Mouse (Mus musculus) midbrain, embryonic 15.5 days (tissue): Measurements from ENCODE around the gene Mblac2. TPM values are rescaled to one million over a fixed set of nuclear protein-coding genes. Genes with fewer than 3 reads are reported as not detected.
A peak's percentile ranks its signal among the peaks of the same experiment; 100 is the strongest.

ENCODE experiments used
- ATAC-seq: fragments of 200-750 bp; cut with Nextera tagmentation; replicated peaks from 2 replicates; pipeline ENCODE4 v1.8.0; 2017; ENCODE audit warnings: moderate TSS enrichment
- H3K27ac ChIP-seq: fragments of 300-500 bp; sonication (generic); 2 replicates; pipeline ENCODE4 v1.5.1; 2015; ENCODE audit warnings: mild to moderate bottlenecking, inconsistent platforms
- H3K27me3 ChIP-seq: fragments of 300-500 bp; sonication (generic); replicated peaks from 2 replicates; pipeline ENCODE4 v1.6.1; 2015; ENCODE audit warnings: inconsistent platforms
- H3K36me3 ChIP-seq: fragments of 300-500 bp; sonication (generic); replicated peaks from 2 replicates; pipeline ENCODE4 v1.6.1; 2015; ENCODE audit warnings: inconsistent platforms
- H3K4me1 ChIP-seq: fragments of 300-500 bp; sonication (generic); 2 replicates; pipeline ENCODE4 v1.6.1; 2015; ENCODE audit warnings: inconsistent platforms
- H3K4me2 ChIP-seq: fragments of 300-500 bp; sonication (generic); 2 replicates; pipeline ENCODE4 v1.6.1; 2015; ENCODE audit warnings: inconsistent platforms, mild to moderate bottlenecking, moderate library complexity
- H3K4me3 ChIP-seq: fragments of 300-500 bp; sonication (generic); 2 replicates; pipeline ENCODE4 v1.5.1; 2015; ENCODE audit warnings: mild to moderate bottlenecking, inconsistent platforms
- H3K9ac ChIP-seq: fragments of 300-500 bp; sonication (generic); 2 replicates; pipeline ENCODE4 v1.6.1; 2015; ENCODE audit warnings: mild to moderate bottlenecking, inconsistent platforms
- H3K9me3 ChIP-seq: fragments of 300-500 bp; sonication (generic); 2 replicates; pipeline ENCODE4 v1.6.1; 2016; ENCODE audit warnings: inconsistent platforms
- WGBS: fragments of 180-500 bp; shearing (Covaris S2); methylation state at CpG from one replicate; pipeline ENCODE4 v1.1.7; 2015; ENCODE audit warnings: mixed read lengths; 5-methylcytosine and 5-hydroxymethylcytosine counted together
- polyA plus RNA-seq: library from polyadenylated mRNA; unstranded; fragments of >200 nt; fragmentation: Nextera tagmentation; extraction: Ambion mirVana; gene quantifications from 2 replicates; pipeline ENCODE4 v1.2.1, GENCODE M21; 2015

Mblac2 gene
- polyA plus RNA-seq, 1 experiment from 2014 or later = 42.1 TPM

- no peak overlapping the region for H3K9ac ChIP-seq
- H3K4me1 ChIP-seq = no peaks in the 10 kb centered on the region
- H3K4me2 ChIP-seq = no peak overlapping the region
- no peak overlapping the region for H3K27ac ChIP-seq
- H3K4me3 ChIP-seq = no peak overlapping the region
- no peaks in the 10 kb centered on the region for H3K9me3 ChIP-seq
- no peaks in the 10 kb centered on the region for H3K36me3 ChIP-seq
- H3K27me3 ChIP-seq = no peaks in the 10 kb centered on the region
- WGBS = 49% methylated on average over 10 of the region's 10 CpGs
- no peak for ATAC-seq
Observed at GRCm38 (mm10) chr13:81743391-81744091, 32.4 kb downstream of the Mblac2 start.

GRCm38 (mm10) chr13:81744092-81744396 is 32.9 kb downstream of the Mblac2 start:
- no peak overlapping the region for H3K9ac ChIP-seq
- WGBS = 37% methylated on average over 2 of the region's 2 CpGs

DNA sequence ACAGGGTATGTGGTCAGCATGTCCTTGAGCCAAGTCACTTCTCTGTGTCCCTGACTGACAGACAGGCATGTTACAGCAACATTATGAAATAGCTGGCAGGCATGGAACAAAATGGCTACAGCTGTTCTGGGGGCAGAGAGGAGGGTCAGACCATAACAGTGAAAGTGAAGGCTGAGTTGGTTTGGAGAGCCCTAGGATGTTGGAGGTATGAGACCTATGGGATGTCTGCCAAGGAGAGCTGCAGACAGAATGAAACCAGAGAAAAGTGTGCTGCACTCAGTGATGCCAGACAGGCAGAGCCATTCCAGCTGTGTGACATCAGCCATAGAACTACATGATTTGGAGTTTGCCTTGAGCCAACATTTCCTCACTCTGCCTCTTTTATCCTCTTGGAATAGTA is 43.7 kb downstream of the Mblac2 start:
- H3K4me2 ChIP-seq = no peak overlapping the region
- no peak overlapping the region for H3K27ac ChIP-seq
- no peaks in the 10 kb centered on the region for H3K27me3 ChIP-seq
- H3K9ac ChIP-seq = no peak overlapping the region
- H3K9me3 ChIP-seq = no peaks in the 10 kb centered on the region
- no peak for ATAC-seq
- H3K4me3 ChIP-seq = no peak overlapping the region
- H3K36me3 ChIP-seq = no peaks in the 10 kb centered on the region
- no peaks in the 10 kb centered on the region for H3K4me1 ChIP-seq

More at GRCm38 (mm10) chr13:81744092-81744396, 32.9 kb downstream of the Mblac2 start:
- Histone ChIP-seq H3K4me1 (no peaks in the 10 kb centered on the region), H3K9me3 (no peaks in the 10 kb centered on the region), H3K36me3 (no peaks in the 10 kb centered on the region), H3K27me3 (no peaks in the 10 kb centered on the region), H3K4me3 (no peak overlapping the region), H3K4me2 (no peak overlapping the region), H3K27ac (no peak overlapping the region)
- no peak for ATAC-seq

DNA sequence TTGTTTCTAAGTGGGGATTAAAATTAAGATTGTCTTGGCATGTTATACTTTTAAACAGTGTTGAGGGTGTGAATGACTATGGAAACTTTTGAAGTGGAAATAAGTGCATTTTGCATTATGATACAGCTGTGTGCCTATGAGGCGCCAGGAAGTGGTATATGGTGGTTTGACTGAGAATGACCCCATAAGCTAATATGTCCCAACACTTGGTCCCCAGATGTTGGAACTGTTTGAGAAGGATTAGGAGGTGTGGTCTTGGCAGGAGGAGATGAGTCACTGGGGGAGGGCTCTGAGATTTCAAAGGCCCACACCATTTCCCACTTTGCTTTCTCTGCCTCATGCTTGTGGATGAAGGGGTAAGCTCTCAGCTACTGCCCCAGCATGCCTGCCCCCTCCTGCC is 44.2 kb downstream of the Mblac2 start:
- Histone ChIP-seq H3K4me3 (no peak overlapping the region), H3K36me3 (no peaks in the 10 kb centered on the region), H3K9me3 (no peaks in the 10 kb centered on the region), H3K27me3 (no peaks in the 10 kb centered on the region), H3K4me1 (no peaks in the 10 kb centered on the region), H3K4me2 (no peak overlapping the region), H3K27ac (no peak overlapping the region), H3K9ac (no peak overlapping the region)
- 94% methylated on average over 1 of the region's 1 CpGs for WGBS
- no peak for ATAC-seq

GRCm38 (mm10) chr13:81757058-81757660 is 46.0 kb downstream of the Mblac2 start:
- no peaks in the 10 kb centered on the region for H3K4me1 ChIP-seq
- no peaks in the 10 kb centered on the region for H3K36me3 ChIP-seq
- H3K4me3 ChIP-seq = no peak overlapping the region
- ATAC-seq = no peak
- no peaks in the 10 kb centered on the region for H3K9me3 ChIP-seq
- H3K9ac ChIP-seq = no peak overlapping the region
- no peak overlapping the region for H3K27ac ChIP-seq
- WGBS = 87% methylated on average over 5 of the region's 5 CpGs
- no peak overlapping the region for H3K4me2 ChIP-seq
- H3K27me3 ChIP-seq = no peaks in the 10 kb centered on the region

GRCm38 (mm10) chr13:81760379-81760778 is 49.2 kb downstream of the Mblac2 start:
- Histone ChIP-seq H3K9ac (no peak overlapping the region), H3K36me3 (no peaks in the 10 kb centered on the region), H3K4me1 (no peaks in the 10 kb centered on the region), H3K27me3 (no peaks in the 10 kb centered on the region), H3K4me3 (no peak overlapping the region), H3K9me3 (no peaks in the 10 kb centered on the region), H3K27ac (no peak overlapping the region), H3K4me2 (no peak overlapping the region)
- 39% methylated on average over 3 of the region's 3 CpGs for WGBS
- ATAC-seq = no peak

- no peaks in the 10 kb centered on the region for H3K27me3 ChIP-seq
- peak; percentile 57 for ATAC-seq
- no peak overlapping the region for H3K9ac ChIP-seq
- H3K27ac ChIP-seq = no peak overlapping the region
- peak overlapping the region; percentile 38; the same call in 1 of the 2 replicates for H3K4me2 ChIP-seq
- no peaks in the 10 kb centered on the region for H3K4me1 ChIP-seq
- no peaks in the 10 kb centered on the region for H3K9me3 ChIP-seq
- no peaks in the 10 kb centered on the region for H3K36me3 ChIP-seq
- H3K4me3 ChIP-seq = no peak overlapping the region
- WGBS = 31% methylated on average over 14 of the region's 14 CpGs
Observed at GRCm38 (mm10) chr13:81761566-81762186, 50.5 kb downstream of the Mblac2 start.

- H3K4me3 ChIP-seq = no peak overlapping the region
- ATAC-seq = no peak
- WGBS = 87% methylated on average over 5 of the region's 5 CpGs
- H3K9me3 ChIP-seq = no peaks in the 10 kb centered on the region
- no peak overlapping the region for H3K4me2 ChIP-seq
- H3K36me3 ChIP-seq = no peaks in the 10 kb centered on the region
- no peaks in the 10 kb centered on the region for H3K27me3 ChIP-seq
- H3K27ac ChIP-seq = no peak overlapping the region
- no peak overlapping the region for H3K9ac ChIP-seq
- no peaks in the 10 kb centered on the region for H3K4me1 ChIP-seq
Observed at GRCm38 (mm10) chr13:81764173-81764572, 53.0 kb downstream of the Mblac2 start.

DNA sequence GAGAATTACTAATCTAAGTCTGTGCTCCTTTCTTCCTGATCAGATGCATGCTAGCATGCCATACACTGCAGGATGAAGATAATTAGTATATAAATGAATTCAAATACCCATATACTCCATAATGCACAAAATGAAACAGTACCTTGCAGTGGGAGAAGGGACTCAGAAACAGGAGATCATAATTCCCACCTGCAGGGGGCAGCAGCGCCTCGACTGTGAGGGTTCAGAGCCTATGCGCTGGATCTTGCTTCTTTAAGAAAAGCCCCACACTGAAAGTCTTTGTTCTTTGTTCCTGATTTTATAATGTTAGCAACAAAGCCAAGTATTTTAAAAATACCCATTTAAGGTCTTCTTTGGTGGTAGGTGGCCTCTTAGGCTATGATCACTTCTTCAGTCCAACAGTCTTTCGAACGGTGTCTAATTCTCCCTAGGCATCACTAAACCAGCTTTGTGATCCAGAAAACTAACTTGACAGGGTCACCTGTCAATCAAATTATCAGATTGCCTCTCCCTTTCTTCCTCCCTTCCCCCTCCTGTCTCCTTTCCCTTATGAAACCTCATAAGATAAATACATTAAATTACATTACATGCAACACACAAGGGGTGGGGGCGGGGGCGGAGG is 56.0 kb downstream of the Mblac2 start:
- Histone ChIP-seq H3K4me1 (no peaks in the 10 kb centered on the region), H3K27ac (no peak overlapping the region), H3K4me2 (no peak overlapping the region), H3K4me3 (no peak overlapping the region), H3K9ac (no peak overlapping the region), H3K36me3 (no peaks in the 10 kb centered on the region), H3K9me3 (no peaks in the 10 kb centered on the region), H3K27me3 (no peaks in the 10 kb centered on the region)
- ATAC-seq = peak; percentile 84
- WGBS = 76% methylated on average over 7 of the region's 7 CpGs

- Histone ChIP-seq H3K36me3 (no peaks in the 10 kb centered on the region), H3K9ac (no peak overlapping the region), H3K27me3 (no peaks in the 10 kb centered on the region), H3K9me3 (no peaks in the 10 kb centered on the region), H3K4me1 (no peaks in the 10 kb centered on the region), H3K4me3 (no peak overlapping the region), H3K4me2 (no peak overlapping the region), H3K27ac (no peak overlapping the region)
- no peak for ATAC-seq
- 76% methylated on average over 3 of the region's 3 CpGs for WGBS
Observed at GRCm38 (mm10) chr13:81776217-81776616, 65.1 kb downstream of the Mblac2 start.

DNA sequence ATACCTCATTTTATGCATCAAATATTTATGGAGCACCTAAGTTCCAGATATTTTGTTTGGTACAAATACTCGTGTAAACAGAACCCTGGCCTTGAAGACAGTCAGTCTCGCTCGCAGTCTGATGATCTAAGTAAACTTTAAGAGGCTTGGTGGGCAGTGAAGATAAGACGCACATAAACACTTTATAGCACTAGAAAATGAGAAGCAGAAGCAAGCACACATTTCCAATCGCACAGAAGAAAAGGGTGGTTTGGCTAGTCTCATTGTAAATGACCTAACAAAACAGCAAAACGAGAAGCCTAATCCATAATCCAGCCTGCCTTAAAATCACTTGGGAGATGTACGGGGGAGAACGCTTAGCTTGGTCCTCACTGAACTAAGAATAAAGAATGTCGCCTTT is 71.3 kb downstream of the Mblac2 start:
- no peaks in the 10 kb centered on the region for H3K27me3 ChIP-seq
- H3K4me3 ChIP-seq = peak overlapping the region; percentile 83
- H3K27ac ChIP-seq = peak overlapping the region; percentile 100
- no peaks in the 10 kb centered on the region for H3K9me3 ChIP-seq
- peak overlapping the region; percentile 81 for H3K4me2 ChIP-seq
- H3K4me1 ChIP-seq = peaks cover 26% of the 10 kb centered on the region
- 43% methylated on average over 9 of the region's 9 CpGs for WGBS
- 0 out of 2 replicates have a peak, but pooled peaks cover 3% of the 10 kb centered on the region for H3K36me3 ChIP-seq
- no peak for ATAC-seq
- peak overlapping the region; percentile 50 for H3K9ac ChIP-seq

GRCm38 (mm10) chr13:81782971-81783404 is 71.8 kb downstream of the Mblac2 start, which contains the start of gene Cetn3:
Gene Cetn3 (plus strand): TSS chr13:81783077.
- H3K9ac ChIP-seq = peak within 1 kb of the TSS; percentile 91
- peak within 1 kb of the TSS; percentile 81 for H3K4me2 ChIP-seq
- H3K27me3 ChIP-seq = no peaks in the 10 kb centered on the region
- H3K36me3 ChIP-seq = peaks cover 7% of the 10 kb centered on the region; the same call in 1 of the 2 replicates
- no peaks in the 10 kb centered on the region for H3K9me3 ChIP-seq
- peaks cover 26% of the 10 kb centered on the region for H3K4me1 ChIP-seq
- peak within 1 kb of the TSS; percentile 100 for H3K27ac ChIP-seq
- H3K4me3 ChIP-seq = peak within 1 kb of the TSS; percentile 83
- ATAC-seq = peak; percentile 95
- 0% methylated on average over 29 of the region's 29 CpGs for WGBS
